Mouse (Mus musculus): Measurements from ENCODE around the gene Ly6g5c.

Ly6g5c gene

GRCm38 (mm10) chr17:35080710-35081109 is 27.4 kb upstream of the Ly6g5c start:
- no peak for DNase-seq (ENCODE audit: low spot score in 2 of 2)

- DNase-seq (ENCODE audit: low spot score in 2 of 2): no peak
Observed at GRCm38 (mm10) chr17:35082841-35083576, 25.1 kb upstream of the Ly6g5c start.

- DNase-seq (ENCODE audit: low spot score in 2 of 2): no peak
Observed at GRCm38 (mm10) chr17:35083929-35084497, 24.1 kb upstream of the Ly6g5c start.

- DNase-seq (ENCODE audit: low spot score in 2 of 2): no peak
Observed at GRCm38 (mm10) chr17:35085208-35085865, 22.7 kb upstream of the Ly6g5c start, which contains the start of gene Ly6g6f. TSS of gene Ly6g6f (minus strand) at chr17:35085610.

- no peak for DNase-seq (ENCODE audit: low spot score in 2 of 2)
Observed at GRCm38 (mm10) chr17:35088151-35088550, 19.9 kb upstream of the Ly6g5c start.

GRCm38 (mm10) chr17:35088825-35089644 is 19.0 kb upstream of the Ly6g5c start, which contains the start of gene Abhd16a:
TSS of gene Abhd16a (plus strand) at chr17:35089263.
- DNase-seq (ENCODE audit: low spot score in 2 of 2): peak; percentile 95

- peak; percentile 29 to 36 for DNase-seq (ENCODE audit: low spot score in 2 of 2)
Observed at GRCm38 (mm10) chr17:35090166-35090932, 17.7 kb upstream of the Ly6g5c start.

- no peak for DNase-seq (ENCODE audit: low spot score in 2 of 2)
Observed at GRCm38 (mm10) chr17:35092403-35093198, 15.5 kb upstream of the Ly6g5c start.

GRCm38 (mm10) chr17:35094475-35095365 is 13.4 kb upstream of the Ly6g5c start:
- no peak for DNase-seq (ENCODE audit: low spot score in 2 of 2)

- no peak for DNase-seq (ENCODE audit: low spot score in 2 of 2)
Observed at GRCm38 (mm10) chr17:35096597-35096996, 11.5 kb upstream of the Ly6g5c start.

- DNase-seq (ENCODE audit: low spot score in 2 of 2): no peak
Observed at GRCm38 (mm10) chr17:35097164-35097655, 10.9 kb upstream of the Ly6g5c start.

GRCm38 (mm10) chr17:35100196-35100765 is 7.8 kb upstream of the Ly6g5c start:
- no peak for DNase-seq (ENCODE audit: low spot score in 2 of 2)

GRCm38 (mm10) chr17:35101161-35101560 is 6.9 kb upstream of the Ly6g5c start:
- no peak for DNase-seq (ENCODE audit: low spot score in 2 of 2)

GRCm38 (mm10) chr17:35102299-35102698 is 5.8 kb upstream of the Ly6g5c start:
- no peak for DNase-seq (ENCODE audit: low spot score in 2 of 2)

- no peak for DNase-seq (ENCODE audit: low spot score in 2 of 2)
Observed at GRCm38 (mm10) chr17:35103221-35103690, 4.8 kb upstream of the Ly6g5c start.

- no peak for DNase-seq (ENCODE audit: low spot score in 2 of 2)
Observed at GRCm38 (mm10) chr17:35104079-35104478, 4.0 kb upstream of the Ly6g5c start.

- no peak for DNase-seq (ENCODE audit: low spot score in 2 of 2)
Observed at GRCm38 (mm10) chr17:35104754-35105153, 3.3 kb upstream of the Ly6g5c start.

GRCm38 (mm10) chr17:35105740-35106389 is 2.2 kb upstream of the Ly6g5c start:
- DNase-seq (ENCODE audit: low spot score in 2 of 2): no peak

Measured in heart, adult 9 months (tissue).